Mouse (Mus musculus) heart, postnatal 36 days (tissue): ENCODE results near the gene Zfpl1. TPM values are rescaled to one million over a fixed set of nuclear protein-coding genes. Genes with fewer than 3 reads are reported as not detected.

ENCODE experiments used
- DNase-seq, 2 experiments: peaks; one replicate each; pipeline ENCODE4 v3.0.0; 2021 to 2022
- intact Hi-C: fragments of 180-260 bp; cut with DNase I; formaldehyde crosslinking; loops from one replicate; pipeline ENCODE4 v1.15.1; 2025
- total RNA-seq, 2 experiments: library from RNA; stranded (reverse); gene quantifications; 2 replicates each; pipeline ENCODE4 v1.2.3; 2021

Zfpl1 gene
- total RNA-seq, 2 experiments from 2014 or later: 17.0 to 17.9 TPM

DNA sequence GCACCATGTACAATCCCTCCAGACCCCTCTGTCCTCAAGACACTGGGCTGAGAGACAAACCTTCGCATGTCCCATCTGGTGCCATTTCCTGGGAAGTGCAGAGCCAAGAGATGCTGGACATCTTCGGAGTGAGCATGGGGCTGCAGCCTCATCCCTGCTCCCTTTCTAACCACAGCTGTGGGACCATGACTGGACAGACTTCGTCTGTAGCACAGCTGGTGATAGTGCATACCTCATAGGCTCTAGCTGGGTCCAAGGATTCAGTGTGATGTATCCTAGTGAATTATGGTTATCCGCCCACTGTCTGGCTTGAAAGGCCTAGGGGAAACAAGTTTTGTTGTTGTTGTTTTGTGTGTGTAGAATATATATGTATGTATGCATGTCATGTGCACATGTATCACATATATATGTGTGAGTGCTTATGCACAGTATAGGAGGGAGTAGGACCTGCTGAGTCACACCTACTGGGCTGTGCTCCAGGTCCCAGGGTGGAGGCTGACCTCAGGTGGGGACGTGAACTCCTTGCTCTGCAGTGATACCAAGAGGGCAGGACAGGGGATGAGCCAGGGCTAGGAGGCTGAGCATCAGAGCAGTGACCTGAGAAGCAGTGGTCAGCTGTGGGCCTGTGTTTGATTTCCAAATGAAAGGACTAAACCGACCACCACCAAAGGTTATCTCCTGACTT, 17.6 kb upstream of the Zfpl1 start:
- intact Hi-C loops: no loop called here
- DNase-seq: no peak

GRCm38 (mm10) chr19:6101186-6101585, 16.4 kb upstream of the Zfpl1 start:
- no peak for DNase-seq
- intact Hi-C loops: no loop called here

DNA sequence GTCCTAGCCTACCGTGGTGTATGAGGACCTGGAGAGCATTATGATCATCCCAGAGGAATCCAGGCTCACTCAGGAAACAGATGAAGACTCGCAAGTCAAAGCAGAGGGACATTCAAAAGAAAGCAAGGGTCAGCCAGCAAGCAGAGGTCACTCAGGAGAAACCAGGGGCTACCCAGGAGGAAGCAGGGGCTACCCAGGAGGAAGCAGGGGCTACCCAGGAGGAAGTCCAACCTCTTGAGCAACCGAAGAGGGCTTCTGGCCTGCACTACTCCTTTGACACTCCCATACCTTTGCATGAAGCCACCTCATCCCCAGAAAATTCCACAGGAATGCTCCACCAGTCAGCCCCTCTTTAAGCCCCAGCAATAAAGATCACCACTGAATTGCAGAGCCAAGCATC, 13.1 kb upstream of the Zfpl1 start:
- intact Hi-C loops: no loop called here
- DNase-seq: no peak

- intact Hi-C loops: no loop called here
- DNase-seq: no peak
These were observed 9.4 kb upstream of the Zfpl1 start, which contains the start of gene AC131692.1 for GRCm38 (mm10) chr19:6094119-6094518. TSS of gene AC131692.1 (plus strand) at chr19:6094419.

DNA sequence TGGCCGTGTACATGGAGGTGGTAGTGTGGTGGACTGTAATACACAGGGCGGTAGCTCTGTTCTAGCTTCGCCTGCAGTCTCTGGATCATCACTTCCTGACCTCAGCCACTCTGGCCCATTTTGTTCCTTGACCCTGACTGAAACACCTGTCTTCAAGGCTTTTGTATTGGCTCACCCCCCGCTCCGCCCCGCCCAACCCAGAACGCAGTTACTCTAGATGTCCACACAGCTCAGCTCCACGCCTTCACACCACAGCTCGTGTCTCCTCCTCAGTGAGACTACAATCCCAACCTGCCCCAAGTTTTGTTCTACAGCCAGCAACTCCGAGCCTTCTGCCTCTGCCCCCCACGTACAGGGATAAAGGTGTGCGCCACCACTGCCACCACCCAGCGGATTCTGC, 4.1 kb upstream of the Zfpl1 start:
- intact Hi-C loops: no loop called here
- no peak for DNase-seq

DNA sequence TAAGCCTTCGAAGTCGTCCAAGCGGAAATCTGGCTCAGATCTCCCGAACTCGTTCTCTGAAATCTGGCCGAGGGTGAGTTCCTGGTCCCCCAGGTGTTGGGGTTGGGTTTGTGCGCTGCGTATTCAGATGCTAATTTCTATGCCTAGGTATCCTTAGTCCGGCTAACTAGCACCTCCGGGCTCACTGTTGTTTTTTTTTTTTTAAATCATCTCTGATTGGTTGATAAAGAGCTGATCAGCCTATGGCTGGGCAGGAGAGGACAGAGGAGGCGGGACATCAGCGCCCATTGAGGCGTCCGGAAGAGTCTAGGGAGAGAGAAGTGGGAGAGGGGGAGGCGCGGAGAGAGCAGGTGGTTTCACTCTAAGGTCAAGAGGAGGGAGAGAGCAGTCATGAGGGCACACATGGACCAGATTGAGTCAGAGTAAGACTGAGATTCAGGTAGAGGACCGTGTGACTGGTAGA, 692 bp upstream of the Zfpl1 start:
- DNase-seq: no peak

GRCm38 (mm10) chr19:6082156-6082555, 2.6 kb downstream of the Zfpl1 start, which contains the start of gene Gm28374:
TSS of gene Gm28374 (minus strand) at chr19:6082256.
- no peak for DNase-seq
- intact Hi-C loops: no loop called here

More for the DNA sequence above, 692 bp upstream of the Zfpl1 start:
- intact Hi-C loops: no loop called here

DNA sequence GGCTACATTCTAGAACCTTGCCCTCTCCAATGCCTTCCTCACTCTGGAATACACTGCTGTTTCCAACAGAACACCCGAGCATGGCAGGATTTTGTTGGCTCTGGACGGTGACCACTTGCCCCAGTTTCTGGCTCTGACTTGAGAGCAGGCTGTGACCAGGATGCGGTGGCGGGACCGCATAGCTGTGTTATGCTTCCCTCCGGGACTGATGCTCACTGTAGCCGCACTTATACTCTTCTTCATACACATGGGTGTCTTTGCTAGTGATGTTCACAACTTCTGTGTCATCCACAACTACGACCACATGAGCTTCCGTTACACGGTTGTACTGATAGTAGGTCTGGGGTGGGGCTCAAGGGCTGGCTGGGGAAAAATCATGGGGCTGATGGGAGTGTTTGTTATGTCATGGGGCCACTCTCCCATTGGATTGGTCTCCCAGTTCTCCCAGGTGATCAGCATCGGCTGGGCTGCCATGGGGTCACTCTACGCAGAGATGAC, 4.7 kb downstream of the Zfpl1 start, which contains the start of gene Tmem262:
Gene Tmem262 (plus strand): TSS at position 51 of the 498 bp plus-strand sequence.
- intact Hi-C loops: loop anchor here (5.0 kb wide), 1 partner anchor 252 kb away; the partner anchor contains the start of gene Men1
- DNase-seq: no peak

DNA sequence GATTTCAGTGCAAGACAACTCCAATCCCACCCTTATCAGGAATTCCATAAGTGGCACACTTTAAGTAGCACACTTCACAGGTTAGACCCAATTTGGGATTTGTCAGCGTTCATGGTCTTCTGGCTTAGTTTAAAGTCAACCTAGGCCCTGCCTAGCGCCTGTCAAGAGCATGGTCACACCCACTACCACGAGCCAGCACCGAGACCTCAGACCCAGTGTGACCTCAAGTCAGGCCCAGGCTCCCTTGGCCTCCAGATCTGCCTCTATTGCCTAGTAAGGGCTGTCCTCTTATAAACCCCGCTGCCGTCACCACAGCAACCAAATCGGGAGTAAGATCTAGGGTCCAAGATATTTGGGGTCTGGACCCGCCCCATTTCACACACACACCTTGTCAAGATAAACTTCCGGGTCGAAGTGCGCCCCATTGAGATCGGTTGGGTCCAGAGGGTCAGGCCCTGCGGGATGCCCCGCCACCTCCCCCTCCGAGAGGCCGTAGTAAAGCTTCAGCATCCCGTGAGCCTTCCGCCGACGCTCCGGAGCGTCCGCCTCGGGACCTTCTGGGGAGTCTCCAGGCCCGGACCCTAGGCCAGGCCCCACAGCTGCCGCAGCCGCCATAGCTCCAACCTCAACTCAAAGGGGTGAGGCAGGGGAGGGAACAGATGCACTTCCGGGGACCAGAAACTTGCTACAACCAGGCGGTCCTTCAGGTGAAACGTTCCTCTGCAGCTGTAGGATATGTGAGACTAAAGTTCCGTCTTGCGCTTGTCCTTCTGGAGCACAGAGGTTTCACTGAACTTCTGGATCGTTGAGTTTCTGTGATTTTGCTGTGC, 8.0 kb downstream of the Zfpl1 start, which contains the start of gene Vps51:
Gene Vps51 (minus strand): TSS at position 668 of the 830 bp plus-strand sequence.
- peak; percentile 86 to 87 for DNase-seq
- intact Hi-C loops: loop anchor here (5.0 kb wide), 1 partner anchor 256 kb away; the partner anchor contains the start of gene Men1

GRCm38 (mm10) chr19:6073889-6074288, 10.9 kb downstream of the Zfpl1 start:
- intact Hi-C loops: no loop called here
- DNase-seq: no peak

GRCm38 (mm10) chr19:6071261-6071660, 13.5 kb downstream of the Zfpl1 start:
- DNase-seq: no peak

GRCm38 (mm10) chr19:6070571-6071250, 14.0 kb downstream of the Zfpl1 start:
- no peak for DNase-seq
- intact Hi-C loops: no loop called here

More at GRCm38 (mm10) chr19:6071261-6071660, 13.5 kb downstream of the Zfpl1 start:
- intact Hi-C loops: no loop called here

- intact Hi-C loops: no loop called here
- DNase-seq: no peak
These were observed 14.9 kb downstream of the Zfpl1 start for GRCm38 (mm10) chr19:6069851-6070250.

- intact Hi-C loops: no loop called here
- no peak for DNase-seq
These were observed 15.8 kb downstream of the Zfpl1 start for GRCm38 (mm10) chr19:6068951-6069350.

DNA sequence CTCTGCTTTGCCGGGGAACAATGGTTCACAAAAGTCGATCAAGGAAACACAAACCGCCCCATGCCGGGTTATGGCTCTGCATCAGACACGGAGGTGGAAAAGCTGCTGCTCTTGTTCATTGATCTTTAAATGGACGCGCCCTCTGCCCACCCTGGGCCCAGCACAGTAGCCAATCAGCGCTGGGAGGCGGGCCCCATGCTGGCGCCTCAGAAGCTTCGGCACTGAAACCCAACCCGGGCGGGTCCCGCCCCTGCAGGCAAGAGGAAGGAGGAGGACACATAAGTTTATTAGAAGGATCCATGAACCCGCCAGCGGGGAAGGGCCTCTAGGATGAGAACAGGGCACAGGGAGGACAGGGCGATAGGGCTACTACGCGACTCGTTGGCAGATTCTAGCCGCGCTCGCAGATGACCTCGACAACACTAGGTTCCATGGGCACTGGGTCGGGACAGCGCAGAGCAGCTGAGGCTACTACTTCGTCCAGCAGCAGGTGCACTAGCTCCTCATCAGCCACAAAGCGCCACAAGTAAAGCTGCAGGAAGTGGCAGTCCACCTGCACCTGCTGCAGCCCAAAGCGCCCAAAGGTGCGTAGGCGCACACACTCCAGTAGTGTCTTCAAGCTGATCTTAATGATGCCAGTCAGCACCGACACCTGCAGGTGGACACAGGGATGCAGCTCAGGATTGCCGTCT, 16.9 kb downstream of the Zfpl1 start, which contains the start of gene Tm7sf2:
Gene Tm7sf2 (minus strand): TSS at position 650 of the 692 bp plus-strand sequence.
- DNase-seq: peak; percentile 87

DNA sequence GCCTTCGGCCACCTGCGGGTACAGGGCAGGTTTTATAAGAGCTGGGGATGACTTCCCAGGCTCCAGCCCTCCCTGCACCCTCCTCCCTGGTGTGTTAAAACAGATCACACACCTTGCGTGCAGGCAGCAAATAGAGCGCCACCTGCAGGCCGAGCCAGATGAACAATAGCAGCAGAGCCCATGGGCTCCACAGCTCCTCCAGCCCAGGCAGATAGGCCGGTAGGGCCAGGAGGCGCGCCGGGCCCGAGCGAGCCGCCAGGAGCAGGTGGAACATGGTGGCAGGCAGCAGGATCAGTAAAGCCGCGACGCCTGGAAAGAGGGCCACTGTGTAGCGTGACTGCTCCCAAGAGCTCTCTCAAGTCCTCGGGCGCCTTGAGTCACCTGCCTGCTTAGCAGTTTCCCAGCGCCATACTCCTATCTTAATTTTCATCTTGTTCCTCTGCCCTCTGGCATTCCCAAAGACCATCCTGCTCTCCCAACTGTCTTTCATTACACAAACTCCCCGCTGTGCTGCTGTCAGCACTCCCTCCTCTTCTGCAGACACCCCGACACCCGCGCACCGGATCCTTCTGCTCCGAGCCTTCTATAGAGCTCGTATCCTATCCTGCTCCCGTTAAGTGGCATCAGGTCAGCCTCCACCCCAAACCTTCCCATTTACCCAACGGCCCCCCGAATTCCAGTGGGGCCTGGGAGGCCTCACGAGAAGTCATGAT, 17.6 kb downstream of the Zfpl1 start:
- peak; percentile 69 to 78 for DNase-seq
- intact Hi-C loops: no loop called here

More for the DNA sequence above, 16.9 kb downstream of the Zfpl1 start, which contains the start of gene Tm7sf2:
- intact Hi-C loops: no loop called here

- DNase-seq: no peak
- intact Hi-C loops: no loop called here
These were observed 18.2 kb downstream of the Zfpl1 start for GRCm38 (mm10) chr19:6066571-6066970.

- intact Hi-C loops: loop anchor here (5.0 kb wide), 2 partner anchors 151 to 179 kb away; partner anchors contain the start of genes Atg2a and Dpf2
- DNase-seq: no peak
These were observed 21.7 kb downstream of the Zfpl1 start for GRCm38 (mm10) chr19:6063081-6063480.

DNA sequence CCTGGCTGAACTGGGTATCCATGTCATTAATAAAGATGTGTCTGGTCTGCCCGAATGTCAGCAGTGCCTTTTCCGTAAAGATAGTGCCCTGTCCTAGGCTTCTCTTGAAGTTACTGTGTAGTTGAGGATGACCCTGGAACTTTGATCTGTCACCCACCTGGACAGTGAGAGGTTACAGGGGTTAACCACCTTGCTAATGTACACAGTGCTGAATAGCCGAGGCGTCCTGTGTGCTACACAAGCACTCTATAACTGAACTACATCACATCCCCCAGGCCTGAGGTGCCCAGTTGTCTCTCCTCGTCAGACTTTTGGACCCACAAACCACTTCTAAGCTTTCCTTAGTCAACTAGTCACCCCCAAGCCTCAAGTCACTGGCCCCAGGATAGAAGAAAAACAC, 22.3 kb downstream of the Zfpl1 start:
- intact Hi-C loops: loop anchor here (5.0 kb wide), 2 partner anchors 150 to 180 kb away; partner anchors contain the start of genes Atg2a and Dpf2
- DNase-seq: no peak
